Mouse (Mus musculus): ENCODE measurements around the gene Ndufs5. TPM values are rescaled to one million over a fixed set of nuclear protein-coding genes. Genes with fewer than 3 reads are reported as not detected.

Ndufs5 gene
- total RNA-seq, 2 experiments from 2014 or later: 460 to 471 TPM

GRCm38 (mm10) chr4:123692071-123692470 is 25.9 kb downstream of the Ndufs5 start:
- DNase-seq (ENCODE audit: low spot score): no peak
- intact Hi-C loops (cut with DNase I): no loop called here

DNA sequence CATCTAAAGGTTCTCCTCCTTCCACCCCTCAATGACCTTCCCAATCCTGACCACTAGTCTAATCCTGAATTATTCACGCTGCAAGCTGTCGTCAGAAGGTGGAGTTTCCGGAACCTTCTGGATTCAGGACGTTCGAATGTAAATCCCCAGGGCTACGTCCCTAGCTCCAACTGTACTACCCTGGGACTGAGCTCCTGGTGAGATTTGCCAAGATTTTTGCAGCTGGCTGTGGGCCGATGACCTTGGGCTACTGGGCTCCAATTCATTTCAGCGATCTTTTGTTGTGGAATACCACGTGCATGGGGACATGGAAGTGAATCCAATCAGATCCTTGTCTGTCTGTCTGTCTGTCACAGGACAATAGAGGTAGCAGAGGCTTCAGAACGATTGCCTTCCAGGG is 27.7 kb downstream of the Ndufs5 start:
- intact Hi-C loops (cut with DNase I): no loop called here
- DNase-seq (ENCODE audit: low spot score): no peak

GRCm38 (mm10) chr4:123687025-123687781 is 30.8 kb downstream of the Ndufs5 start:
- peak; percentile 20 for DNase-seq (ENCODE audit: low spot score)
- intact Hi-C loops (cut with DNase I): no loop called here

DNA sequence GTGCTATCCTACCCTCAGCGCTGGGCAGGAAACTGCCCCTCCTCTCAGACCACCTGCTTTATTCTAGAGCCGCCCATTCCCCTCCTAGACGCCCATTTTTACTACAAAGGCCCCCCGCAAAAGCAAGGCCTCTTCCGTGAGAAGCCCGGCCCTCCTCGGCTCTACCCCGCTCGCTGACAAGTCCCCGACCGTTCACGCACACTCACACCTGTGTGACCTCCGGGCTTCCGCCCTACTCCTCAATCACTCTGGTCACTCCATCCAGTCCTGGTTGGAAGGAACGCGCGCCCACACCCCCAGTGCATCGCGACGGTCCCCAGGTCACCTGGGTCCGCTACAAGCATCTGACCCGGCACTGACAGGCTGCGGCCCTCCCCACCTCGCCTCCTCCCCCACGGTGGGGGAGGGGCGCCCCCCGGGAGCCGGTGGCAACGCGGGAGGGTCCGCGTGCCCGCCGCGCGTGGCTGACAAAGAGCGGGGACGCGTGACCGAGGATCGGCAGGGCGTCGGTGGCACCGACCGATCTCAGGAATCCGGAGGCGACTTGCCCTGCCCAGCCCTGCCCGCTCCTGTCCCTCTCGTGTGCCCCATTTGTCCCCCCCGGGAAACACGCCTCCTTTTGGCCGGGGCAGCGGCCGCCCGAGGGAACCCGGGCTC is 31.5 kb downstream of the Ndufs5 start:
- DNase-seq (ENCODE audit: low spot score): no peak
- intact Hi-C loops (cut with DNase I): no loop called here

DNA sequence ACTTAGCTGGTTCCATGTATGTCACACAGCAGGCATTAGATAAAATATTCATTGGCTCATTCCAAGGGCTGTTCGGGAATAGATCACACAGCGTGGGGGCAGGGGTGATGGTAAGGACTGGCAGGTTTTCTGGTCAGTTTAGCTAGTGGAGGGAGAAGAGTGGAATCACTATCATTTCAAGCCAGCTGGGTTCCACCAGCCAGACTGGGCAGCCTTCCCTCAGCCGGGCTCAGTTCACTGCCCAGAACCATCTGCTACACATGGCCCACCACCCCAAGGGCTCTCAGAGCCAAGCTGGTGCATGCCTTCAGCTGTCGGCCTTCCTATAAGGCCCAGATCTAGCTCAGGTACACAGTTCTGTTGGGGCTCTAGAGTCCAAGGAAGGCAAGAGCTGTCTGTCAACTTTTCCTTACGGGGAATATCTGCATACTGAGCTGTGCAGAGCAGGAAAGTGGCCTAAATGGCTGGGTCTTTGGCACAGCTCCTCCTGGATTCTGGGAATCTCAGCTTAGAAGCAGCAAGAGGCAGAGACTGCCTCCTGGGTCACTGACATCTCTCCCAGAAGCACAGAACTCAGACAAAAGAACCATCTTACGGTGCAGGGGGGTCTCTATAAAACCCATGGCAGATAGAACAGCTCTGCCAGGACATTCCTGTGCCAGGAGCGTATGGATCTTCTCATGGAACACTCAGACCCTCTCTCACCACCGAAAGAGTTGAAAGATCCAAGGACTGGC is 32.3 kb downstream of the Ndufs5 start:
- DNase-seq (ENCODE audit: low spot score): no peak
- intact Hi-C loops (cut with DNase I): no loop called here

DNA sequence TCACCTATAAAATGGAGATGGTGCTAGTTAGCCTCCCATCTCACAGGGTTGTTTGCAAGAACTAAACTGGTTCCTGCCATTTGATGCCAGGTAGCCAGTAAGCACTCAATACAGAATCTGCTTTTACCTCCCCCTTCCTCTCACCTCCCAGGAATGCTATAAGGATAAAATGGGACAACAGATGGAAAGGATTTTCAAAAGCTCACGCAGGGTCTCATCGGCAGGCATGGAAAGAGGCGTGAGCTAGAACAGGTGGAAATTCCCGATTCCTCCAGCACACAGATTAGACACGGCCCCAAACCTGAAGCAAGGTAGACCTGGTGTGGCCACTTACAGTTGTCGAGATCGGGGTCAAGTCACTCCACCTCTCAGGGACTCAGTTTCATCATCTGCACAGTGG is 33.0 kb downstream of the Ndufs5 start:
- DNase-seq (ENCODE audit: low spot score): no peak
- intact Hi-C loops (cut with DNase I): no loop called here

GRCm38 (mm10) chr4:123684260-123684659 is 33.7 kb downstream of the Ndufs5 start, which contains the start of gene Macf1:
Gene Macf1 (minus strand): TSS chr4:123684360.
- no peak for DNase-seq (ENCODE audit: low spot score)
- intact Hi-C loops (cut with DNase I): no loop called here

- DNase-seq (ENCODE audit: low spot score): no peak
- intact Hi-C loops (cut with DNase I): no loop called here
Measured at GRCm38 (mm10) chr4:123682291-123682690, 35.7 kb downstream of the Ndufs5 start.

- no peak for DNase-seq (ENCODE audit: low spot score)
- intact Hi-C loops (cut with DNase I): no loop called here
Measured at GRCm38 (mm10) chr4:123680962-123681361, 37.0 kb downstream of the Ndufs5 start.

DNA sequence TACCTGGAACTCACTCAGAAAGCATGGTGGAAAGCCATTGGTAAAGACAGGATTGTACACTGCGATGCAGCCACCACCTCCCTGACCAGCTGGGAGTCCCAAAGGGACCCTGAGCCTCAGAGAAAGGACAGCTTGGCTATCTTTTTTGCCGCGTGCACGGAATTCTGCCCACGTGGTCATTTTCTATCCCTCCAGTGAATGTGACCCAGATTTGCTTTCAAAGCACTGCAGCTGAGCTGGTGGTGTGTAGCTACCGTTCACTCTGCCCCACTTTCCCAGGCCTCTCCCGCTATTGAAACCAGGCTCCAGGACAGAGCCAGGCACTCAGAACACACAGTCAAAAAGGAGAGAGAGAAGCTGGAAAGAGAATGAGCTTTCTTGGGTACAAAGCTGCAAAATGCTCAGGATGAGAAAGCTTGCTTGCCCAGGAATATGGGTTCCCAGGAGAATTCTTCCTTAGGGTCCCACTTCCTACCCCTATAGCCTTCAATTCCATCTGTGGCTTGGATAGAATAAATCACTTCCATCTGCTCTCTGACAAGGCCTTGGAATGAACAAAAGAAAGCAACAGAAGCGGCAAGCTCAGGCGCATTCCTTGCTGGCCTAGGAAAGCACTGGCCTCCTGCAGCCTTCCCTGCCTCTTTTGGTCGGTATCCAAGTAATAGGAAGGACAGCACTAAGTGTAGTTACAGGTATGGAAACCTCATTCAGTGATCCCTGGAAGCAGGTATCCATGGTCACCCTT is 40.8 kb downstream of the Ndufs5 start:
- DNase-seq (ENCODE audit: low spot score): no peak
- intact Hi-C loops (cut with DNase I): loop anchor here (10.0 kb wide), 1 partner anchor 372 kb away; no protein-coding TSS in a partner anchor

DNA sequence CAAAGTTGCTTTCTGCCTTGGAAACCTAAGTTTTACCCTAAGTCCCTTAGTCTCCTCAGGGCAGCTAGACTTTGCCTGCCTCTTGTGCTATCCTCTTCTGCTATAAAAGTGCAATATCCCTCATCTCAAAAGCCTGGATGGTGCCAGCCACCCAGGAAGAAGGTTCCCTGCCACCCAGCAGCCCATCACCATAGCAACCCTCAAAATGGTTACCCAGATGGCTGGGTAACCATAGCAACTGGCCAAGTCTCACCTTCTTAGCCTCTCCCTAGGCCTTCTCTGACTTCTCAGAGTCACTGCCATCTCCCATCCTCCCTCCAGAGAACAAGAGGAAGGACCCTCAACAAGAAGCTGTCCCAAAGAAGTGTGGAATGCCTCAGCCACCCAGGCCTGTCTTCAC is 47.4 kb downstream of the Ndufs5 start:
- no peak for DNase-seq (ENCODE audit: low spot score)
- intact Hi-C loops (cut with DNase I): loop anchor here (10.0 kb wide), 1 partner anchor 366 kb away; no protein-coding TSS in a partner anchor

GRCm38 (mm10) chr4:123669696-123670095 is 48.3 kb downstream of the Ndufs5 start:
- intact Hi-C loops (cut with DNase I): loop anchor here (10.0 kb wide), 2 partner anchors 205 to 365 kb away; no protein-coding TSS in a partner anchor
- DNase-seq (ENCODE audit: low spot score): no peak

DNA sequence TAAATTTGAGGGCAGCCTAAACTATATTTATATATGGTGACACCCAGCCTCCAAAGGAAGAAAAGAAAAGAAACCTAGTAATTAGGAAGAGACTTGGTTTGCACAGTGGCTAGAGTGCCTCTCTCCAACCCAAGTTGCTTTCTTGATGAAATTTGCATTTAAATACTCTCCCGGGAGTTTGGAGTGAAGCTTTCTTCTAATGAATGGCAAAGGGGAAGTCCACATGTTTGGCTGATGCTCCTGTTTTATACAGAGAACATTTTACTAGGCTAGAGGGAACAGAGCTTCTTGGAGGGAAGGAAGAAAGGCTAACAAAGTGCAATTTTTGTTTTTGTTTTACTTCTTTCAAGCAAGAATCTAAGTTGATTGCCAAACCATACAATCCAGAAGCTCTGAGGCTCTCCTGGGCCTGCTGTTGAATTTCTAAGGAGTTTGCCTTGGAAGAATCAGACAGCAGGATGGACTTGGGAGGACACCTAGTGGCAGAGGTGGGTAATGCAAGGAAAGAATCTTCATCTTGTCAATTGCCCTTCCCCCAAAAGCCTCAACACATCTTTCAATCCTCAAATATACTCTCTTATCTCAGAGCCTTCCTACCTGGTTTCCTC is 50.6 kb downstream of the Ndufs5 start:
- intact Hi-C loops (cut with DNase I): loop anchor here (1.0 to 10.0 kb wide), 3 partner anchors 79 to 203 kb away; no protein-coding TSS in a partner anchor
- DNase-seq (ENCODE audit: low spot score): peak; percentile 35

GRCm38 (mm10) chr4:123666517-123666916 is 51.5 kb downstream of the Ndufs5 start:
- no peak for DNase-seq (ENCODE audit: low spot score)
- intact Hi-C loops (cut with DNase I): loop anchor here (10.0 kb wide), 1 partner anchor 202 kb away; no protein-coding TSS in a partner anchor

DNA sequence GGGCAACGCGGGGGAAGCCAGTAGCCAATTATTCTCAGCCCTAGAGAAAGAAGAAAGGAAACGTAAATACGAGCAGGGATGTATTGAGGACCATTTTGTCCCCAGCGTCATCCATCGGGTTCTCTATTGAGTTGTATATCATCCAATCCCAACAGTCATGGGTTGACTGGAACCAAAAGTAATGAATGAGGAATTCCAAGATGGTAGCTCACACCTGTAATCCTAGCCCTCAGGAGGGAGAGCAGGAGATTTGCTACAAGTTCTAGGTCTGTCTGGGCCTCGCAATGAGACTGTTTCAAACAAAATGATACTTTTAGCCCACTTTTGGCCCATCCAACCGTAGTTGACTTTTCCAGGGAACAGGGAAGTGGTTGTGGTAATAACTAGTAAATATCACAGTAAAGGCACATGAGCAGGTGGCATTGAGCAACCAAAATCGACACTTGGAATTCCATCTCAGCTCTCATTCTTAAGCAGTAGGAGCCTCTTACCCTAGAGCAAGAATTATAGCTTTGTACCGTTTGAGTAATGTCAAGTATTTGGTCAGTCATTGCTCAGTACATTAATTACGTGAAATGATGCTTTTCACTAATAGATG is 52.2 kb downstream of the Ndufs5 start:
- DNase-seq (ENCODE audit: low spot score): no peak
- intact Hi-C loops (cut with DNase I): loop anchor here (10.0 kb wide), 1 partner anchor 201 kb away; no protein-coding TSS in a partner anchor

- DNase-seq (ENCODE audit: low spot score): no peak
- intact Hi-C loops (cut with DNase I): loop anchor here (10.0 kb wide), 1 partner anchor 200 kb away; no protein-coding TSS in a partner anchor
Measured at GRCm38 (mm10) chr4:123664951-123665661, 52.9 kb downstream of the Ndufs5 start.

- peak; percentile 72 for DNase-seq (ENCODE audit: low spot score)
- intact Hi-C loops (cut with DNase I): loop anchor here (10.0 kb wide), 1 partner anchor 199 kb away; no protein-coding TSS in a partner anchor
Measured at GRCm38 (mm10) chr4:123664021-123664950, 53.7 kb downstream of the Ndufs5 start.

All from heart, postnatal 25 days (tissue).